Mouse (Mus musculus): ENCODE results near the gene Naaladl1.
"Not testable (repeated sequence)": the region's sequence is repeated elsewhere in the genome, so short reads cannot be mapped to it uniquely, and the experiment has no call there.

Gene Naaladl1

GRCm38 (mm10) chr19:6130414-6131128, 25.0 kb downstream of the Naaladl1 start:
- in situ Hi-C loops (cut with MboI), result not testable (repeated sequence)

DNA sequence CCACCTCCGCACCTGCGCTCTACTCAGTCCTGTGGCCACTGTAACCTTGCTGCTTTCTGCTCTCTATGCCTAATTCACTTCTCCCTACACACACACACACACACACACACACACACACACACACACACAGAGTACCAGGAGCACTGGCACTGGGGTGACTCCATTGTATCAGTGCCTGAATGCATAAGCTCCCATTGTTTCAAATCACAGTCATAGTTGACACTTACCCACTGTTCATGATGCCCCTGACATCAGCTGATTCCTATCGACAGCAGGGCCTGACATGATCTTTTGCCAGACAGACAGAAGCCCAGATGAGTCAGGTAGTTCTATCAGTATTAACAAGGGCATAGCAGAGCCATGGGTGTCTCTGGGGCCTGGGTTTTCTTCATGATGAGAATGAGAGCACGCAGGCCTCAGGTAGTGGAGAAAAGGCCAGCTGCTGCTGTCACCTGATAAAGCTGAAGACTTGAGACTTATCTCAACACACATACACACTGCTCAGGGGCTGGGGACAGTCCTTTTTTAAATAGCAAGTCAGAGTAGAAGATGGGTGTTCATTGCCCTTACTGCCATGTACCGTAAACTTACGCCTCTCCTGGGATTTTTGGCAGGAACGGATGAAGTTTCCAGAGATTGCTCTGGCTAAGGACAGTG, 26.7 kb downstream of the Naaladl1 start:
- in situ Hi-C loops (cut with MboI), result no loop called here

DNA sequence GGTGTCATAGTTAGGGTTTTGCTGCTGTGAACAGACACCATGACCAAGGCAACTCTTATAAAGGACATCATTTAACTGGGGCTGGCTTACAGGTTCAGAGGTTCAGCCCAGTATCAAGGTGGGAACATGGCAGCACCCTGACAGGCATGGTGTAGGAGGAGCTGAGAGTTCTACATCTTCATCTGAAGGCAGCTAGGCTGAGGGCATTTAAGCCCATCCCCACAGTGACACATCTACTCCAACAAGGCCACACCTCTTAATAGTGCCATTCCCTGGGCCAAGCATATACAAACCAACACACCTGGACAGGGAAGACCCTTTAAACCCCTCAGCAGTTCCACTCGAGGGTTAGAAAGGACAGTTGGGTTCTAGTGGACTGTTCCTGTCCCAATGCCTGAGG, 27.6 kb downstream of the Naaladl1 start:
- in situ Hi-C loops (cut with MboI), result not testable (repeated sequence)

DNA sequence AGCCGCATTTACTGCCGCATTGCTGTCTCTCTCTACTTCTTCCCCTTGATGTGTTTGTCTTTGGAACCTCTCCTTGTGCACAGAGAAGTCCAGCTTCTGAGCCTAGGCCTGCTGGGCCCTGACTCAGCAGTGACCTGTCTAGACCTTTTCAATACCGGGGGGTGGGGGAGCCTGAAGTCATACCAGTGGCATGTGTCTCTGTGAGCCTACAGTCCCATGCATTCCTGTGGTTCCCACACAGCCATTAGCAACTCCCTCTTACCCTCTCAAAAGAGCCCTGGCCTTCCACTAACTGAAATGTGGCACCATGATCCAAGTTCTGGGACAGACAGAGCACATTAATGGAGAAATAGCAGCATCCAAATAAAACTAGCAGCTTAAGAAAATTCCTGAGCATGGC, 30.8 kb downstream of the Naaladl1 start:
- in situ Hi-C loops (cut with MboI), result no loop called here

GRCm38 (mm10) chr19:6139701-6140100, 34.1 kb downstream of the Naaladl1 start:
- in situ Hi-C loops (cut with MboI), result no loop called here

GRCm38 (mm10) chr19:6140374-6140677, 34.7 kb downstream of the Naaladl1 start:
- in situ Hi-C loops (cut with MboI), result no loop called here

DNA sequence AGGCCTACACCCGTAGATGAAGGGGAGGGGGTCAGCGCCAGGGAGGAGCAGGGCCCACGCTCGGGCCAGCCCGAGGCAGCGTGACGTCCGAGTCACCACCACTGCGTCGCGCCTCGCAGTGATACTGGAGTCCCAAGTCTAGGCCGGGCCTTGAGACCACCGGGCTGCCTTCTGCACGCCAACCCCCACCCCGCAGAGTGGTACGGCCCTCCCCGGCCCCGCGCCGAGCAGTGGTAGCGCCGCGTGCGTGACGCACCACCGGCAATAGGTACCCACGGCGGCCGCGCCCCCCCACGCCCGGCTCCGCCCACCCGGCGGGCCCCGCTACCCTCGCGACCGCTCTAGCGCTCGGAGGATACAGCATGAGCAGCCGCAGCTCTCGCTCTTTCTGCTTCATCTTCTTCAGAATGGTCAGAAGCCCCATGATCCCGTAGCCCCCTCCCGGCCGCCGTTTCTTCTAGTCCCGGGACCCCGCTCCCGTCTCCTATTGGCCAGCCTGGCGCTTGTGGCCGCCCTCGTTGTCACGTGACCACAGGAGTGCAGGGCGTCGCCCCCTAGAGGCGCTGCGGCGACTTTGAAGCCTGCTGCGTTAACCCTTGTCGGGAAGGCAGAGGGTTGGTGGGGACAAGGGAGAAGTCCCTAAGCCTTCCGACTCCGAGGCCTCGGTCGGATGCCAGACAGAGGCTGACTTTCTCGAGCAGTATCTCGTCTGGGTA, 35.3 kb downstream of the Naaladl1 start, which contains the start of gene Batf2:
Batf2 (plus strand) TSS at position 306 of the 716 bp plus-strand sequence.
- in situ Hi-C loops (cut with MboI), result no loop called here

- in situ Hi-C loops (cut with MboI), result no loop called here
These were observed 35.8 kb downstream of the Naaladl1 start, which contains the start of gene Arl2 for GRCm38 (mm10) chr19:6141394-6141749. Gene Arl2 (minus strand): TSS chr19:6141548.

GRCm38 (mm10) chr19:6144842-6145241, 39.3 kb downstream of the Naaladl1 start:
- in situ Hi-C loops (cut with MboI), result no loop called here

DNA sequence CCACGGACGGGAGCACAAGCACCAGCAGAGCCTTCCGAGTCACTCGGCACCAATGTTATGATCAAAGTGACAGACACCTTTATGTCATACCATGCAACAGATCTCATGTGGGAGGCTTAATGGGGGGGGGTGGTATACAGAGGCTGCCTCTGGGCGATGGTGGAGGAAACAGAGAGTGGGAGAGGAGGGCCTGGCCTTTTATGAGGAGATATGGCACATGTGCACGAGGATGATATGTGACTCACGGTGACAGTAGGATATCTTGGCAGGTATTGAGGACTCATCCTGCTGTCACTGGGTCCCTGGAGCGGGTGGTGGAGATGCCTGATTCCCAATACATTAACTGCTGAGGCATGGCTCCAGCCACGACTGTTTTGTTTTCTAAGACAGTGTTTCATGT, 49.6 kb downstream of the Naaladl1 start:
- in situ Hi-C loops (cut with MboI), result no loop called here

GRCm38 (mm10) chr19:6156372-6156771, 50.8 kb downstream of the Naaladl1 start:
- in situ Hi-C loops (cut with MboI), result no loop called here

- in situ Hi-C loops (cut with MboI), result no loop called here
These were observed 51.6 kb downstream of the Naaladl1 start for GRCm38 (mm10) chr19:6157220-6157619.

- in situ Hi-C loops (cut with MboI), result no loop called here
These were observed 58.4 kb downstream of the Naaladl1 start for GRCm38 (mm10) chr19:6163872-6164547.

Measured in mature B cell (primary cell).